Mouse (Mus musculus) C2C12 (cell line): ENCODE measurements around the gene Gipc2. TPM values are rescaled to one million over a fixed set of nuclear protein-coding genes. Genes with fewer than 3 reads are reported as not detected.
A peak's percentile ranks its signal among the peaks of the same experiment; 100 is the strongest.

Experiments used
- H3K27me3 ChIP-seq: one replicate; pipeline ENCODE4 v1.6.1; 2011; ENCODE audit not compliant: control insufficient read depth, insufficient read depth, insufficient read length
- H3K36me3 ChIP-seq: one replicate; pipeline ENCODE4 v1.6.1; 2011; ENCODE audit not compliant: control insufficient read depth, insufficient read depth
- H3K4me3 ChIP-seq: one replicate; pipeline ENCODE4 v1.5.1; 2011; ENCODE audit warnings: mild to moderate bottlenecking, control low read depth; ENCODE audit not compliant: poor library complexity, insufficient read depth, severe bottlenecking
- H3K79me2 ChIP-seq: one replicate; pipeline ENCODE4 v1.6.1; 2011; ENCODE audit not compliant: control insufficient read depth, insufficient read depth
- H3K79me3 ChIP-seq: one replicate; pipeline ENCODE4 v1.6.1; 2011; ENCODE audit warnings: low read depth, control low read depth
- H3ac ChIP-seq: one replicate; pipeline ENCODE3; 2011; ENCODE audit warnings: low read depth; ENCODE audit not compliant: control insufficient read depth, insufficient read length
- CEBPB ChIP-seq: IDR thresholded peaks from one replicate; pipeline ENCODE4 v1.6.1; 2011; ENCODE audit warnings: low read depth, mild to moderate bottlenecking, control low read depth, moderate library complexity
- CTCF ChIP-seq: IDR thresholded peaks from one replicate; pipeline ENCODE4 v1.5.1; 2011; ENCODE audit not compliant: control insufficient read depth, insufficient read depth, insufficient read length
- FOSL1 ChIP-seq: IDR thresholded peaks from one replicate; pipeline ENCODE4 v1.8.0; 2011; ENCODE audit warnings: mild to moderate bottlenecking, low read length; ENCODE audit not compliant: poor library complexity, insufficient read depth, severe bottlenecking
- MAX ChIP-seq: IDR thresholded peaks from one replicate; pipeline ENCODE4 v1.6.1; 2011; ENCODE audit warnings: mild to moderate bottlenecking, control low read depth
- MYOD1 ChIP-seq: IDR thresholded peaks from one replicate; pipeline ENCODE4 v1.6.1; 2011; ENCODE audit warnings: low read depth; ENCODE audit not compliant: control insufficient read depth, insufficient read length
- MYOG ChIP-seq: IDR thresholded peaks from one replicate; pipeline ENCODE4 v1.6.1; 2011; ENCODE audit not compliant: control insufficient read depth, insufficient read length; ENCODE audit errors: extremely low read depth
- USF1 ChIP-seq: IDR thresholded peaks from one replicate; pipeline ENCODE4 v1.6.1; 2011; ENCODE audit warnings: low read depth, mild to moderate bottlenecking, control low read depth, moderate library complexity
- polyA plus RNA-seq: library from polyadenylated mRNA; unstranded; fragments of >200 nt; fragmentation: generic; extraction: Trizol; gene quantifications from one replicate; pipeline ENCODE4 v1.2.1, GENCODE M21; 2012; ENCODE audit warnings: missing spikeins

The Gipc2 gene
- polyA plus RNA-seq, 1 experiment, result 1.2 TPM

- Histone ChIP-seq H3K79me3 (no peaks in the 10 kb centered on the region), H3K79me2 (no peaks in the 10 kb centered on the region), H3ac (no peak overlapping the region), H3K27me3 (no peaks in the 10 kb centered on the region), H3K36me3 (no peaks in the 10 kb centered on the region), H3K4me3 (no peak overlapping the region)
- TF ChIP-seq MAX (peak; percentile 61), CEBPB (peak; percentile 53), USF1 (peak; percentile 96), MYOD1 (no peak), CTCF (no peak)
These were observed 43.9 kb downstream of the Gipc2 start for GRCm38 (mm10) chr3:152122101-152122500.

- TF ChIP-seq FOSL1 (no peak), MAX (peak; percentile 6)
- no peaks in the 10 kb centered on the region for H3K36me3 ChIP-seq
- H3K27me3 ChIP-seq, result no peaks in the 10 kb centered on the region
- H3K4me3 ChIP-seq, result no peak overlapping the region
- H3ac ChIP-seq, result peak overlapping the region; percentile 18
- no peaks in the 10 kb centered on the region for H3K79me2 ChIP-seq
- H3K79me3 ChIP-seq, result no peaks in the 10 kb centered on the region
These were observed 44.6 kb downstream of the Gipc2 start for GRCm38 (mm10) chr3:152121169-152122009.

GRCm38 (mm10) chr3:152119987-152120386 lies 46.0 kb downstream of the Gipc2 start:
- Histone ChIP-seq H3K4me3 (no peak overlapping the region), H3ac (no peak overlapping the region), H3K27me3 (no peaks in the 10 kb centered on the region), H3K79me3 (no peaks in the 10 kb centered on the region), H3K79me2 (no peaks in the 10 kb centered on the region), H3K36me3 (no peaks in the 10 kb centered on the region)
- TF ChIP-seq MYOD1, result no peak
- no peak for TF ChIP-seq CTCF
- no peak for TF ChIP-seq FOSL1
- TF ChIP-seq MAX, result no peak
- no peak for TF ChIP-seq MYOG
- no peak for TF ChIP-seq USF1
- no peak for TF ChIP-seq CEBPB

- H3K79me2 ChIP-seq, result no peaks in the 10 kb centered on the region
- TF ChIP-seq FOSL1 (no peak), CTCF (no peak), MYOG (no peak), MAX (no peak), USF1 (no peak), MYOD1 (no peak), CEBPB (no peak)
- no peak overlapping the region for H3ac ChIP-seq
- no peak overlapping the region for H3K4me3 ChIP-seq
- no peaks in the 10 kb centered on the region for H3K27me3 ChIP-seq
- H3K36me3 ChIP-seq, result no peaks in the 10 kb centered on the region
- H3K79me3 ChIP-seq, result no peaks in the 10 kb centered on the region
These were observed 48.1 kb downstream of the Gipc2 start for GRCm38 (mm10) chr3:152117941-152118340.

GRCm38 (mm10) chr3:152116140-152116539 lies 49.9 kb downstream of the Gipc2 start:
- Histone ChIP-seq H3K79me3 (no peaks in the 10 kb centered on the region), H3K4me3 (no peak overlapping the region), H3K36me3 (no peaks in the 10 kb centered on the region), H3K27me3 (no peaks in the 10 kb centered on the region), H3ac (no peak overlapping the region), H3K79me2 (no peaks in the 10 kb centered on the region)
- TF ChIP-seq MAX, result no peak
- TF ChIP-seq CEBPB, result no peak
- no peak for TF ChIP-seq FOSL1
- no peak for TF ChIP-seq MYOD1

GRCm38 (mm10) chr3:152114786-152115185 lies 51.2 kb downstream of the Gipc2 start:
- no peaks in the 10 kb centered on the region for H3K79me3 ChIP-seq
- no peak overlapping the region for H3K4me3 ChIP-seq
- H3K36me3 ChIP-seq, result no peaks in the 10 kb centered on the region
- TF ChIP-seq MAX (peak; percentile 48), CEBPB (no peak), FOSL1 (peak; percentile 67), USF1 (no peak), MYOD1 (no peak), CTCF (no peak), MYOG (no peak)
- no peak overlapping the region for H3ac ChIP-seq
- no peaks in the 10 kb centered on the region for H3K79me2 ChIP-seq
- H3K27me3 ChIP-seq, result no peaks in the 10 kb centered on the region
